Mouse (Mus musculus): Measurements from ENCODE around the gene Pum1. TPM values are rescaled to one million over a fixed set of nuclear protein-coding genes. Genes with fewer than 3 reads are reported as not detected.

Gene Pum1
- total and polyA plus RNA-seq, 2 experiments from 2014 or later, result 84.6 to 85.6 TPM

DNA sequence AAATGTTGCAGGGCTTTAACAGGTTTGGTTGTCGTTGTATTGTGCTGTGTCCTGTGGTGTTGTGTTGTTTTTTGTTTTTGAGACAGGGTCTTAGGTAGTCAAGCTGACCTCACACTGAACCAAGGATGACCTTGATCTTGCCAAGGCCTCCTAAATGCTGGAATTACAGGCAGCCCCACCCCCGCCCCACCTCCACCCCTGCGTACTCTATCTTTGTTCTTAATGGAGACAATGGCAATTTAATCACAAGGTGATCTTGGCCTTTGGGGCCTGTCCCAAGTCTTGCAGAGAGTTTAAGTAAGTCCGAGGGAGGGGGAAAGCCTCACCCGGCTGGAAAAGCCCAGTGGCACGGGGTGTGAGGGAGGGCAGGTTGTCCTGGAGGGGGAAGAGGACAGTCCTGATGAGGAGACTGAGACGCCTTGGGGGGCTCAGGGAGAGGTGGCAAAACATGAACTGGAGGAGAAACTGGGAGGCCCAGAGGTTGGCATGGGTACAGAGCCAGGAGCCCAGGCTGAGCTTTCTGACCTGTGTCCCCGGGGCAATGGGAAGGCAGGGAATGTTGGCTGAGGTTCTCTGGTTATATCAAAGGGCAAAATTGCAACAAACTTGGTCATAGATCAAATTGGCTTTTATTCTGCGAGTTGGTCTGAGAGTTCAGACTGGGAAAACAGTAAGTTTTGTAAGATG, 22.9 kb upstream of the Pum1 start:
- Histone ChIP-seq H3K36me3 (ENCODE audit: insufficient read depth) (no peaks in the 10 kb centered on the region), H3K9me3 (ENCODE audit: low read length) (no peaks in the 10 kb centered on the region), H3K4me3 (ENCODE audit: low read depth, low read length) (no peak overlapping the region), H3K4me1 (ENCODE audit: insufficient read depth) (no peaks in the 10 kb centered on the region), H3K4me2 (ENCODE audit: low read depth) (no peak overlapping the region), H3K9ac (no peak overlapping the region), H3K27ac (ENCODE audit: low read depth, low read length) (no peak overlapping the region), H3K27me3 (ENCODE audit: insufficient read depth, low read length) (no peaks in the 10 kb centered on the region)
- DNase-seq (no peak), ATAC-seq (no peak)
- no peak for TF ChIP-seq CTCF (IDR thresholded peaks at IDR 0.05; ENCODE audit: low read depth)
- 77% methylated on average over 9 of the region's 9 CpGs for WGBS

- TF ChIP-seq CTCF (IDR thresholded peaks at IDR 0.05; ENCODE audit: low read depth), result no peak
- WGBS, result 90% methylated on average over 5 of the region's 5 CpGs
- H3K4me3 ChIP-seq (ENCODE audit: low read depth, low read length), result no peak overlapping the region
- ATAC-seq (no peak), DNase-seq (no peak)
- no peak overlapping the region for H3K27ac ChIP-seq (ENCODE audit: low read depth, low read length)
- no peaks in the 10 kb centered on the region for H3K4me1 ChIP-seq (ENCODE audit: insufficient read depth)
- no peaks in the 10 kb centered on the region for H3K36me3 ChIP-seq (ENCODE audit: insufficient read depth)
- H3K4me2 ChIP-seq (ENCODE audit: low read depth), result no peak overlapping the region
- no peaks in the 10 kb centered on the region for H3K27me3 ChIP-seq (ENCODE audit: insufficient read depth, low read length)
- no peak overlapping the region for H3K9ac ChIP-seq
- H3K9me3 ChIP-seq (ENCODE audit: low read length), result no peaks in the 10 kb centered on the region
These were observed 20.7 kb upstream of the Pum1 start for GRCm38 (mm10) chr4:130642468-130642867.

DNA sequence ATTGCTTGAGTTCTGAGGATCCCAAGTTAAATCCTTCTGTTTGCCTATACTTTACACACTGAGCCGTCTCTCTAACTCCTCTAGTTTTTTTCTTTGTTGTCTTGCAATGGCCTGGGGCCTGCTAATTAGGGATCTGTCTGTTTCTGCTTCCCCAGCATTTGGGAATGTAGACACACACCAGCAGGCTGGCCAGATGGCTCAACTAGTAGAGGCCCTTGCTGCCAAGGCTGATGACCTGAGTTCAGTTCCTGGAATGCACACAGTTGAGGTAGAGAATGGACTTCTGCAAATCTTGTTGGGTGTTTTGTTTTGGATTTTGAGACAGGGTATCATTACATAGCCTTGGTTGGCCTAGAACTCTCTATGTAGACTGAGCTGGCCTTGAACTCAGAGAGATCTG, 17.7 kb upstream of the Pum1 start:
- DNase-seq, result no peak

GRCm38 (mm10) chr4:130651286-130651685, 11.8 kb upstream of the Pum1 start:
- 85% methylated on average over 4 of the region's 4 CpGs for WGBS
- no peaks in the 10 kb centered on the region for H3K27me3 ChIP-seq (ENCODE audit: insufficient read depth, low read length)

More for the DNA sequence above, 17.7 kb upstream of the Pum1 start:
- no peaks in the 10 kb centered on the region for H3K36me3 ChIP-seq (ENCODE audit: insufficient read depth)
- no peak overlapping the region for H3K4me3 ChIP-seq (ENCODE audit: low read depth, low read length)
- H3K4me1 ChIP-seq (ENCODE audit: insufficient read depth), result no peaks in the 10 kb centered on the region
- WGBS, result 32% methylated on average over 1 of the region's 1 CpGs
- TF ChIP-seq CTCF (IDR thresholded peaks at IDR 0.05; ENCODE audit: low read depth), result no peak
- H3K27ac ChIP-seq (ENCODE audit: low read depth, low read length), result no peak overlapping the region
- no peaks in the 10 kb centered on the region for H3K27me3 ChIP-seq (ENCODE audit: insufficient read depth, low read length)
- H3K9ac ChIP-seq, result no peak overlapping the region
- ATAC-seq, result no peak
- no peak overlapping the region for H3K4me2 ChIP-seq (ENCODE audit: low read depth)
- no peaks in the 10 kb centered on the region for H3K9me3 ChIP-seq (ENCODE audit: low read length)

DNA sequence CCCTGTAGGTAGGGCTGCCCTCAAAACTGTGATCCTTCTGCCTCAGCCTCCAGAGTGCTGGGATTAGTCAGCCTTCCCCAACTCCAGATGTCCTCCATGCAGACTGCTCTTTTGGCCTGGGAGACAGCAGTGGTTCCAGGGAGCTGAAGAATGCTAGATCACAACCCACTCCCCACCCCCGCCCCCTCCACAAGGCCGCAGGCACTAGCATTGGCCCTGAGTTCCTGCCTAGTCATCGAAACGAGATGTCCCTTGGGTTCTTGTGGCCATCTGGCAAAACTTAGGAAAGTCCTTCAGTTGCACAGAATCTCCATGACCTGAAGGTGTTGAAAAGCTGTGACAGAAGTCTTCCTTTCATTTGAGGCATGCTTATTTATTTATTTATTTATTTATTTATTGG, 10.6 kb upstream of the Pum1 start:
- Histone ChIP-seq H3K27me3 (ENCODE audit: insufficient read depth, low read length) (no peaks in the 10 kb centered on the region), H3K9ac (no peak overlapping the region), H3K4me1 (ENCODE audit: insufficient read depth) (no peaks in the 10 kb centered on the region), H3K4me3 (ENCODE audit: low read depth, low read length) (no peak overlapping the region), H3K36me3 (ENCODE audit: insufficient read depth) (no peaks in the 10 kb centered on the region), H3K9me3 (ENCODE audit: low read length) (no peaks in the 10 kb centered on the region), H3K27ac (ENCODE audit: low read depth, low read length) (no peak overlapping the region), H3K4me2 (ENCODE audit: low read depth) (no peak overlapping the region)
- WGBS, result 83% methylated on average over 4 of the region's 4 CpGs
- no peak for TF ChIP-seq CTCF (IDR thresholded peaks at IDR 0.05; ENCODE audit: low read depth)
- no peak for ATAC-seq
- DNase-seq, result no peak

More at GRCm38 (mm10) chr4:130651286-130651685, 11.8 kb upstream of the Pum1 start:
- TF ChIP-seq CTCF (IDR thresholded peaks at IDR 0.05; ENCODE audit: low read depth), result no peak
- Histone ChIP-seq H3K9ac (no peak overlapping the region), H3K4me3 (ENCODE audit: low read depth, low read length) (no peak overlapping the region), H3K36me3 (ENCODE audit: insufficient read depth) (no peaks in the 10 kb centered on the region), H3K4me1 (ENCODE audit: insufficient read depth) (no peaks in the 10 kb centered on the region), H3K27ac (ENCODE audit: low read depth, low read length) (no peak overlapping the region), H3K4me2 (ENCODE audit: low read depth) (no peak overlapping the region), H3K9me3 (ENCODE audit: low read length) (no peaks in the 10 kb centered on the region)
- DNase-seq (no peak), ATAC-seq (no peak)

DNA sequence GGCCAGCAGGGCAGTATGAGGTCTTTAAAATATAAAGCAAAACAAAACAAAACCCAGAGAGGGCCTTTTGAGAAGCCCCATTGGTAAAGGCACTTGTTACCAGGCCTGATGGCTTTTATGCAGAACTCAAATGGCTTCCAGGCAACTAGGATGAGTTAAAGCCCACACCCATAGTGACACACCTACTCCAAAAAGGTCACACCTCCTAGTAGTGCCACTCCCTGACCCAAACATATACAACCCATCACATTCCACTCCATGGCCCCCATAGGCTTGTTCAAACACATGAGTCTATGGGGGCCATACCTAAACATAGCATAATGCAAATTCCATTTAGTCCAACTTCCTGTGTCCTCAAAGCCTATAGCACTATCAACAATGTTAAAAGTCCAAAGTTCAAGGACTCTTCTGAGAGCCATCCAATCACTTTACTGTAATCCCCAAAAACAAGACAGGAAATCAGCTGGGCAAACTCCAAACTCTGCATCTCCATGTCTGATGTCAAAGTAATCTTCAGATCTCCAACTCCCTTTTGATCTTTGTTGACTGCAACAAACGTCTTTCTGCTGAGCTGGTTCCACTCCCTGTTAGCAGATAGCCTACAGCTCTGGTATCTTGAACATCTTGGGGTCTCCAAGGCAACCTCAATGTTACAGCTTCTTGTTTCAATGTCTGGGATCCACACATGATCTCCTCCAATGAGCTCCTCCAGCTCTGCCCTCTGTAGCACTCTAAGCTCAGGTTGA, 5.1 kb upstream of the Pum1 start:
- Histone ChIP-seq H3K9ac (no peak overlapping the region), H3K36me3 (ENCODE audit: insufficient read depth) (no peaks in the 10 kb centered on the region), H3K4me1 (ENCODE audit: insufficient read depth) (peaks cover 4% of the 10 kb centered on the region; the same call in 1 of the 2 replicates), H3K9me3 (ENCODE audit: low read length) (no peaks in the 10 kb centered on the region), H3K4me3 (ENCODE audit: low read depth, low read length) (no peak overlapping the region), H3K4me2 (ENCODE audit: low read depth) (no peak overlapping the region), H3K27ac (ENCODE audit: low read depth, low read length) (no peak overlapping the region), H3K27me3 (ENCODE audit: insufficient read depth, low read length) (no peaks in the 10 kb centered on the region)
- TF ChIP-seq CTCF (IDR thresholded peaks at IDR 0.05; ENCODE audit: low read depth), result no peak
- ATAC-seq, result no peak
- 47% methylated on average over 1 of the region's 1 CpGs for WGBS
- DNase-seq, result no peak

GRCm38 (mm10) chr4:130659470-130659869, 3.7 kb upstream of the Pum1 start:
- no peak for TF ChIP-seq CTCF (IDR thresholded peaks at IDR 0.05; ENCODE audit: low read depth)
- 88% methylated on average over 6 of the region's 6 CpGs for WGBS
- no peaks in the 10 kb centered on the region for H3K27me3 ChIP-seq (ENCODE audit: insufficient read depth, low read length)

More at GRCm38 (mm10) chr4:130659470-130659869, 3.7 kb upstream of the Pum1 start:
- no peak overlapping the region for H3K9ac ChIP-seq
- H3K9me3 ChIP-seq (ENCODE audit: low read length), result no peaks in the 10 kb centered on the region
- H3K27ac ChIP-seq (ENCODE audit: low read depth, low read length), result no peak overlapping the region
- H3K4me2 ChIP-seq (ENCODE audit: low read depth), result no peak overlapping the region
- H3K4me1 ChIP-seq (ENCODE audit: insufficient read depth), result peaks cover 4% of the 10 kb centered on the region; the same call in 1 of the 2 replicates
- H3K4me3 ChIP-seq (ENCODE audit: low read depth, low read length), result no peak overlapping the region
- no peaks in the 10 kb centered on the region for H3K36me3 ChIP-seq (ENCODE audit: insufficient read depth)
- ATAC-seq (no peak), DNase-seq (no peak)
